Mouse (Mus musculus) Patski (cell line): ENCODE measurements around the gene Rbm47. TPM values are rescaled to one million over a fixed set of nuclear protein-coding genes. Genes with fewer than 3 reads are reported as not detected.

ENCODE experiments used
- ATAC-seq: fragments of 100-300 bp; one replicate; pipeline ENCODE4 v1.8.0; 2021
- CTCF ChIA-PET: fragments of 350-600 bp; sonication (Branson Sonifier 250); formaldehyde crosslinking; loops from one replicate; lab custom pipeline; 2022; ENCODE audit warnings: inconsistent platforms; lab: Charles Lee
- POLR2A ChIA-PET: fragments of 350-600 bp; sonication (Branson Sonifier 250); formaldehyde crosslinking; loops from one replicate; lab custom pipeline; 2022; ENCODE audit warnings: antibody characterized with exemption, inconsistent platforms; lab: Charles Lee
- DNase-seq: peaks from one replicate; pipeline ENCODE4 v3.0.0-alpha.2; 2011; ENCODE audit warnings: low read depth, low spot score
- H3K27me3 ChIP-seq: fragments of 371-371 bp; one replicate; pipeline ENCODE4 v1.5.1; 2021
- CTCF ChIP-seq: fragments of 100-300 bp; IDR thresholded peaks from one replicate; pipeline ENCODE4 v1.5.1; 2021
- in situ Hi-C: fragments of 300-500 bp; cut with MboI; formaldehyde crosslinking; loops from 3 replicates; pipeline ENCODE4 v1.11.1; 2018; ENCODE audit warnings: low pct_unique_long_range_greater_than_20kb, mixed read lengths
- polyA plus RNA-seq: library from polyadenylated mRNA; unstranded; gene quantifications from one replicate; pipeline ENCODE4 v1.2.3, GENCODE M21; 2021

The Rbm47 gene
- polyA plus RNA-seq, 1 experiment from 2014 or later, result 33.4 TPM

DNA sequence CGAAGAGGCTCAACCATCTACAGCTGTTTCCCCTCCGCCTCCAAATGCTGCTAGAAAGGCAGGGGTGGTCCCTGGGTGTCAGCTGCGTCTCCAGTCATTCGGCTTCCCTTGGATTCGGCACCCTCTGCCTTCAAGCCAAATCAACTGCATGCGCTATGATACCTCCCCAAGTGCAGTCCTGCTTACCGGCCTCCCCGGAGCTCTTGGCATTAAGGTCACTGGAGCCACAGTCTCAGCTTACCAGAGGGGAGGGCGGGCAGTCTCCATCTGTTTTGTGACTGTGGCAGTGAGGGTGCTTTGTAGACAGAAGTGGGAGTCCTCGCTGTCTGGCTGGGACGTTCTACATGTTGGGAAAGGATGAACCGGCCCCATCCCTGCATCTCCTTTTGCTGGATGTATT lies 205.8 kb downstream of the Rbm47 start:
- ChIA-PET CTCF (interaction anchor here (1.1 to 2.0 kb wide), 2 partner anchors 12 to 15 kb away, joined by 3 to 7 read pairs; no protein-coding TSS in a partner anchor), POLR2A (no interaction called here)
- DNase-seq (no peak), ATAC-seq (no peak)
- TF ChIP-seq CTCF, result no peak
- H3K27me3 ChIP-seq, result no peaks in the 10 kb centered on the region
- in situ Hi-C loops, result loop anchor here (5.0 to 25.0 kb wide), 2 partner anchors 110 to 270 kb away; no protein-coding TSS in a partner anchor

Other genes with a start within 250 kb of the Rbm47 start
- not detected for gene Chrna9, start 238.2 kb downstream of the Rbm47 start, polyA plus RNA-seq
- not detected for gene 9130230L23Rik, start 168.8 kb downstream of the Rbm47 start, polyA plus RNA-seq
- 1.3 TPM for gene Nsun7, start 86.8 kb upstream of the Rbm47 start, polyA plus RNA-seq